Mouse (Mus musculus): ENCODE measurements around the gene Tax1bp1.
"Not testable (repeated sequence)": the region's sequence is repeated elsewhere in the genome, so short reads cannot be mapped to it uniquely, and the experiment has no call there.

Gene Tax1bp1

GRCm38 (mm10) chr6:52713104-52713896, at the start of gene Tax1bp1:
Gene Tax1bp1 (plus strand): TSS chr6:52713729.
- in situ Hi-C loops (cut with MboI, MseI) = loop anchor here (10.0 kb wide), 1 partner anchor 68 kb away; the partner anchor contains the start of gene Hibadh

GRCm38 (mm10) chr6:52667641-52668040, 45.9 kb upstream of the Tax1bp1 start:
- in situ Hi-C loops (cut with MboI, MseI) = no loop called here

GRCm38 (mm10) chr6:52669878-52670277, 43.7 kb upstream of the Tax1bp1 start:
- in situ Hi-C loops (cut with MboI, MseI) = not testable (repeated sequence)

GRCm38 (mm10) chr6:52671791-52672190, 41.7 kb upstream of the Tax1bp1 start:
- in situ Hi-C loops (cut with MboI, MseI) = no loop called here

GRCm38 (mm10) chr6:52672539-52672938, 41.0 kb upstream of the Tax1bp1 start:
- in situ Hi-C loops (cut with MboI, MseI) = no loop called here

GRCm38 (mm10) chr6:52673706-52674105, 39.8 kb upstream of the Tax1bp1 start:
- in situ Hi-C loops (cut with MboI, MseI) = no loop called here

- in situ Hi-C loops (cut with MboI, MseI) = no loop called here
Observed at GRCm38 (mm10) chr6:52674541-52674940, 39.0 kb upstream of the Tax1bp1 start.

GRCm38 (mm10) chr6:52675222-52675921, 38.2 kb upstream of the Tax1bp1 start:
- in situ Hi-C loops (cut with MboI, MseI) = no loop called here

GRCm38 (mm10) chr6:52677534-52677933, 36.0 kb upstream of the Tax1bp1 start:
- in situ Hi-C loops (cut with MboI, MseI) = not testable (repeated sequence)

- in situ Hi-C loops (cut with MboI, MseI) = no loop called here
Observed at GRCm38 (mm10) chr6:52679565-52679964, 34.0 kb upstream of the Tax1bp1 start.

- in situ Hi-C loops (cut with MboI, MseI) = no loop called here
Observed at GRCm38 (mm10) chr6:52680458-52681032, 33.0 kb upstream of the Tax1bp1 start.

- in situ Hi-C loops (cut with MboI, MseI) = no loop called here
Observed at GRCm38 (mm10) chr6:52681847-52682485, 31.6 kb upstream of the Tax1bp1 start.

- in situ Hi-C loops (cut with MboI, MseI) = no loop called here
Observed at GRCm38 (mm10) chr6:52682607-52683006, 30.9 kb upstream of the Tax1bp1 start.

GRCm38 (mm10) chr6:52686901-52687500, 26.5 kb upstream of the Tax1bp1 start:
- in situ Hi-C loops (cut with MboI, MseI) = no loop called here

GRCm38 (mm10) chr6:52690365-52690764, 23.2 kb upstream of the Tax1bp1 start:
- in situ Hi-C loops (cut with MboI, MseI) = no loop called here

- in situ Hi-C loops (cut with MboI, MseI) = no loop called here
Observed at GRCm38 (mm10) chr6:52691800-52692199, 21.7 kb upstream of the Tax1bp1 start.

- in situ Hi-C loops (cut with MboI, MseI) = no loop called here
Observed at GRCm38 (mm10) chr6:52692451-52693063, 21.0 kb upstream of the Tax1bp1 start.

- in situ Hi-C loops (cut with MboI, MseI) = no loop called here
Observed at GRCm38 (mm10) chr6:52697964-52698535, 15.5 kb upstream of the Tax1bp1 start.

GRCm38 (mm10) chr6:52699050-52699449, 14.5 kb upstream of the Tax1bp1 start:
- in situ Hi-C loops (cut with MboI, MseI) = no loop called here

GRCm38 (mm10) chr6:52699899-52700298, 13.6 kb upstream of the Tax1bp1 start:
- in situ Hi-C loops (cut with MboI, MseI) = no loop called here

GRCm38 (mm10) chr6:52703263-52703662, 10.3 kb upstream of the Tax1bp1 start:
- in situ Hi-C loops (cut with MboI, MseI) = no loop called here

Data from T-helper 2 cell (primary cell).